Mouse (Mus musculus) MEL (cell line): ENCODE measurements around the gene Gprin3. TPM values are rescaled to one million over a fixed set of nuclear protein-coding genes. Genes with fewer than 3 reads are reported as not detected.

Experiments used
- DNase-seq: peaks from one replicate; pipeline ENCODE4 v3.0.0; 2011; ENCODE audit warnings: low read depth, low spot score
- H3K27ac ChIP-seq: 2 replicates; pipeline ENCODE4 v1.5.1; 2012; ENCODE audit warnings: low read depth, mild to moderate bottlenecking, control low read depth, low read length, moderate library complexity; ENCODE audit not compliant: control insufficient read depth
- H3K27me3 ChIP-seq, 2 experiments: fragments of 150-350 bp in 1 of 2; sonication (generic) in 1 of 2; 2 replicates each; pipeline ENCODE4 v1.6.1; 2012; ENCODE audit warnings: low read length in 2 of 2, mild to moderate bottlenecking in 2 of 2, improper control_type of control experiment in 1 of 2, moderate library complexity in 1 of 2; ENCODE audit not compliant: insufficient read depth in 2 of 2, control insufficient read depth in 1 of 2
- H3K36me3 ChIP-seq, 2 experiments: 2 replicates each; pipeline ENCODE4 v1.6.1; 2012 to 2014; ENCODE audit warnings: low read length in 2 of 2, improper control_type of control experiment in 1 of 2, inconsistent platforms in 1 of 2, mild to moderate bottlenecking in 1 of 2; ENCODE audit not compliant: insufficient read depth in 2 of 2, control insufficient read depth in 1 of 2
- H3K4me1 ChIP-seq, 2 experiments: fragments of 150-350 bp in 1 of 2; sonication (generic) in 1 of 2; 2 replicates each; pipeline ENCODE4 v1.6.1; 2012; ENCODE audit warnings: low read length in 2 of 2, improper control_type of control experiment in 1 of 2, mild to moderate bottlenecking in 1 of 2; ENCODE audit not compliant: insufficient read depth in 2 of 2, control insufficient read depth in 1 of 2
- H3K4me3 ChIP-seq, 2 experiments: fragments of 150-350 bp in 1 of 2; sonication (generic) in 1 of 2; 2 replicates each; pipeline ENCODE4 v1.5.1; 2012; ENCODE audit warnings: low read depth in 2 of 2, low read length in 2 of 2, mild to moderate bottlenecking in 2 of 2, moderate library complexity in 2 of 2, control low read depth in 1 of 2, improper control_type of control experiment in 1 of 2; ENCODE audit not compliant: control insufficient read depth in 1 of 2, insufficient read depth in 1 of 2
- H3K79me2 ChIP-seq: 2 replicates; pipeline ENCODE4 v1.6.1; 2012; ENCODE audit warnings: mild to moderate bottlenecking, low read length, moderate library complexity; ENCODE audit not compliant: control insufficient read depth, poor library complexity, insufficient read depth
- H3K9ac ChIP-seq: 2 replicates; pipeline ENCODE4 v1.6.1; 2012; ENCODE audit warnings: low read depth, mild to moderate bottlenecking, control low read depth, low read length, moderate library complexity; ENCODE audit not compliant: control insufficient read depth, poor library complexity, severe bottlenecking
- H3K9me3 ChIP-seq: fragments of 150-350 bp; sonication (generic); replicated peaks from 2 replicates; pipeline ENCODE4 v1.6.1; 2012; ENCODE audit warnings: mild to moderate bottlenecking, low read length, improper control_type of control experiment, moderate library complexity; ENCODE audit not compliant: insufficient read depth
- BHLHE40 ChIP-seq: IDR thresholded peaks from 2 replicates; pipeline ENCODE4 v1.6.1; 2012; ENCODE audit warnings: low read depth, mild to moderate bottlenecking, inconsistent platforms, low read length, improper control_type of control experiment, borderline replicate concordance
- CHD2 ChIP-seq: IDR thresholded peaks from 2 replicates; pipeline ENCODE4 v1.6.1; 2011; ENCODE audit warnings: low read length, improper control_type of control experiment
- ELF1 ChIP-seq: IDR thresholded peaks from 2 replicates; pipeline ENCODE4 v1.6.1; 2014; ENCODE audit warnings: low read depth, mild to moderate bottlenecking, inconsistent platforms, low read length, improper control_type of control experiment, moderate library complexity
- EP300 ChIP-seq, 2 experiments: IDR thresholded peaks; 2 replicates each; pipeline ENCODE4 v1.6.1; 2011; ENCODE audit warnings: improper control_type of control experiment in 2 of 2, low read length in 2 of 2, low read depth in 1 of 2, mild to moderate bottlenecking in 1 of 2
- ETS1 ChIP-seq: IDR thresholded peaks from 2 replicates; pipeline ENCODE4 v1.6.1; 2012; ENCODE audit warnings: low read depth, mild to moderate bottlenecking, inconsistent platforms, low read length, improper control_type of control experiment, moderate library complexity
- HCFC1 ChIP-seq: IDR thresholded peaks from 2 replicates; pipeline ENCODE4 v1.6.1; 2012; ENCODE audit warnings: low read depth, mild to moderate bottlenecking, inconsistent platforms, low read length, improper control_type of control experiment, moderate library complexity
- JUND ChIP-seq: IDR thresholded peaks from 2 replicates; pipeline ENCODE4 v1.6.1; 2011; ENCODE audit warnings: low read depth, mild to moderate bottlenecking, improper control_type of control experiment, low read length
- KAT2A ChIP-seq: conservative IDR thresholded peaks from 2 replicates; pipeline ENCODE4 v1.6.1; 2012; ENCODE audit warnings: low read depth, low read length, improper control_type of control experiment, inconsistent platforms
- MAX ChIP-seq: IDR thresholded peaks from 2 replicates; pipeline ENCODE4 v1.6.1; 2011; ENCODE audit warnings: low read length, improper control_type of control experiment
- MXI1 ChIP-seq: IDR thresholded peaks from 2 replicates; pipeline ENCODE4 v1.6.1; 2011; ENCODE audit warnings: mild to moderate bottlenecking, low read depth, low read length, improper control_type of control experiment
- POLR2AphosphoS2 ChIP-seq: IDR thresholded peaks from 2 replicates; pipeline ENCODE4 v1.6.1; 2011; ENCODE audit warnings: low read length, improper control_type of control experiment
- RCOR1 ChIP-seq: IDR thresholded peaks from 2 replicates; pipeline ENCODE4 v1.6.1; 2012; ENCODE audit warnings: low read depth, mild to moderate bottlenecking, inconsistent platforms, low read length, improper control_type of control experiment
- SIN3A ChIP-seq: IDR thresholded peaks from 2 replicates; pipeline ENCODE4 v1.6.1; 2012; ENCODE audit warnings: low read length, improper control_type of control experiment, inconsistent platforms
- TCF12 ChIP-seq: IDR thresholded peaks from 2 replicates; pipeline ENCODE4 v1.6.1; 2014; ENCODE audit warnings: low read depth, mild to moderate bottlenecking, inconsistent platforms, low read length, improper control_type of control experiment, moderate library complexity
- USF1 ChIP-seq: IDR thresholded peaks from 2 replicates; pipeline ENCODE4 v1.6.1; 2014; ENCODE audit warnings: low read depth, mild to moderate bottlenecking, inconsistent platforms, low read length, improper control_type of control experiment, moderate library complexity
- ZC3H11A ChIP-seq: IDR thresholded peaks from 2 replicates; pipeline ENCODE4 v1.6.1; 2012; ENCODE audit warnings: low read depth, mild to moderate bottlenecking, inconsistent platforms, low read length, improper control_type of control experiment
- ZNF384 ChIP-seq: IDR thresholded peaks from 2 replicates; pipeline ENCODE4 v1.6.1; 2012; ENCODE audit warnings: low read depth, mild to moderate bottlenecking, inconsistent platforms, low read length, improper control_type of control experiment
- polyA plus RNA-seq, 2 experiments: library from polyadenylated mRNA; stranded (reverse) in 1 of 2; unstranded in 1 of 2; fragments of >175 nt in 1 of 2; fragments of >200 nt in 1 of 2; gene quantifications; 2 replicates each; pipeline versions ENCODE4 v1.2.1 to v1.2.4; 2012; ENCODE audit warnings: low replicate concordance in 2 of 2, low read depth in 1 of 2; ENCODE audit not compliant: insufficient read length in 2 of 2, insufficient read depth in 1 of 2, missing spikeins in 1 of 2
- total RNA-seq: library from RNA; depleted of rRNA; stranded (reverse); fragments of 300-350 nt; gene quantifications from 2 replicates; pipeline ENCODE4 v1.2.3, GENCODE M21; 2012

Gprin3 gene
- total and polyA plus RNA-seq, 3 experiments = not detected

DNA sequence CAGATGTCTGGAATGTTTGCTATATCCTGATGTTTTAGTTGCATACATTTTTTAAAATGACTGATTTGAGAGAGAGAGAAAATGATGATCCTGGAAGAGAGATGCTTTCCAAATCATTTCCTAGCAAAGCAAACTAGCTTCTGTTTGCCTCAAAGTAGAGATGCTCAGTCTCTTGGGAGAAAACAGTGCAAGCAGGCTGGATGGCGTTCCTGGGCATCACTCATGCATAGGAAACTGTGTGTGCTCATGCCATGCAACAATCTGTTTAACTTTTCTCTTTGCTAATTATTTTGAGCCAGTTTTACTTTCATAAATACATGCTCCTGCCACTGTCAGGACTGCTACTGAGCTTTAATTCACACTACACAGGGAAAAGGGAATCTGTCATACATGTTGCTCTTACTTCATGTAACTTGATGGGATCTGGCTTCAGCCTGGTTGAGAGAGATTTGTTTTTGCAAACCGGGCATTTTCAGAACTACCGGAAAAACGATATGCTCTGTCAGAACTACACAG lies 18.6 kb downstream of the Gprin3 start:
- no peak overlapping the region for H3K27ac ChIP-seq
- H3K9ac ChIP-seq = no peak overlapping the region
- DNase-seq = no peak
- TF ChIP-seq MXI1 (no peak), ETS1 (no peak)
- TF ChIP-seq, all 39 proteins: peak for 0
- H3K27me3 ChIP-seq = no peaks in the 10 kb centered on the region
- H3K4me3 ChIP-seq = no peak overlapping the region
- no peaks in the 10 kb centered on the region for H3K36me3 ChIP-seq
- no peaks in the 10 kb centered on the region for H3K9me3 ChIP-seq
- H3K79me2 ChIP-seq = no peaks in the 10 kb centered on the region
- no peaks in the 10 kb centered on the region for H3K4me1 ChIP-seq

DNA sequence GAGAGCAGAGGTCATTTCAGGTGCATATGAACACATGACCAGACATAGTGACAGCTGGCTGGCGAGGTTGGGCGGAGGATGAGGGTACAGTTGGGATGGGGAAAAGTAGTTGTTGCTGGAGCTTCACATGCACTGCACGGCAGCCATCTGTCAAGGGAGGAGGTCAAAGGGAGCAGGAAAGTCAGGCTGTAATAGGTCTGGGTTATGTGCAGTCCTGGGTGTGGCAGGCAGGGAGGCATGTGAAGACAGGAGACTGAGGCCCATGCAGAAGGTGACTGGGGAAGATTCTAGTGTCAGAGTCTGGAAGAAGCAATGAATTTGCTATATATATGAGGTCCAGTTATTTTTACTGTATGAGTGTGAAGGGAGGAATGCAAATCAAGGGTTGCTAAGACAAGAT lies 35.9 kb downstream of the Gprin3 start:
- no peak for DNase-seq
- Histone ChIP-seq H3K4me1 (no peaks in the 10 kb centered on the region), H3K36me3 (no peaks in the 10 kb centered on the region), H3K27ac (no peak overlapping the region), H3K4me3 (no peak overlapping the region), H3K9ac (no peak overlapping the region), H3K27me3 (no peaks in the 10 kb centered on the region), H3K79me2 (no peaks in the 10 kb centered on the region), H3K9me3 (no peaks in the 10 kb centered on the region)
- TF ChIP-seq USF1 (no peak), HCFC1 (no peak), ZC3H11A (no peak), MAX (no peak), ELF1 (no peak), SIN3A (no peak), ZNF384 (no peak), BHLHE40 (no peak), CHD2 (no peak), JUND (no peak), EP300 (IDR thresholded peaks at IDR 0.05; ENCODE audit: low read depth in 1 of 2, low read length in 2 of 2) (no peak)

DNA sequence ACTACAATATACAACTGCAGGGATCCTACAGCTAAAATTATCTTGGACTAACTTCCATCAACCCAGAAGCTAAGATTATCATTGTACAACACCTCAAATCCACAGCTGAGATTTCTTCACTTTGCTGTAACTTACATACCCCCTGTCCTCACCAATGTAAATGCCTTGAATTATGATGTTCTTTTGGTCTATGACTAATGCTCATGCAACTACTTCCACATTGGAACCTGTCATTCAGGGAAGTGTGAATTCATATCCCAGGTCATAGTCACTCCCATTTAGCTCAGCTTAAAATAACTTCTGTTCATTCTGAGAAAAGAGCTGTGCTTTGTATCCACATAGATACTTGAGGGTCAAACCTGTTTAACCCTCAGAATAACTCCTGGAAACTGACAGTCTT lies 60.8 kb downstream of the Gprin3 start:
- H3K36me3 ChIP-seq = no peaks in the 10 kb centered on the region
- no peaks in the 10 kb centered on the region for H3K27me3 ChIP-seq
- no peak overlapping the region for H3K9ac ChIP-seq
- H3K4me3 ChIP-seq = no peak overlapping the region
- H3K9me3 ChIP-seq = no peaks in the 10 kb centered on the region
- TF ChIP-seq POLR2AphosphoS2 (no peak), RCOR1 (no peak), TCF12 (no peak), HCFC1 (no peak), KAT2A (no peak)
- no peak for DNase-seq
- no peaks in the 10 kb centered on the region for H3K4me1 ChIP-seq
- no peak overlapping the region for H3K27ac ChIP-seq
- no peaks in the 10 kb centered on the region for H3K79me2 ChIP-seq
